Mouse (Mus musculus): ENCODE results near the gene Spen. TPM values are rescaled to one million over a fixed set of nuclear protein-coding genes. Genes with fewer than 3 reads are reported as not detected.

Spen gene
- polyA plus RNA-seq, 1 experiment from 2014 or later, result 16.7 TPM

GRCm38 (mm10) chr4:141466844-141467580, 71.4 kb downstream of the Spen start:
- Histone ChIP-seq H3K4me1 (no peaks in the 10 kb centered on the region), H3K36me3 (ENCODE audit: poor library complexity, severe bottlenecking) (peaks cover 99% of the 10 kb centered on the region), H3K9ac (no peak overlapping the region), H3K27me3 (no peaks in the 10 kb centered on the region), H3K9me3 (replicated peaks) (no peaks in the 10 kb centered on the region; the same call in 1 of the 2 replicates), H3K4me3 (no peak overlapping the region), H3K4me2 (no peak overlapping the region), H3K27ac (no peak overlapping the region)
- 85% methylated on average over 15 of the region's 15 CpGs for WGBS
- no peak for ATAC-seq

- Histone ChIP-seq H3K9me3 (replicated peaks) (no peaks in the 10 kb centered on the region; the same call in 1 of the 2 replicates), H3K4me3 (no peak overlapping the region), H3K9ac (no peak overlapping the region), H3K27me3 (no peaks in the 10 kb centered on the region), H3K4me2 (no peak overlapping the region), H3K4me1 (peaks cover 2% of the 10 kb centered on the region; the same call in 1 of the 2 replicates), H3K36me3 (ENCODE audit: poor library complexity, severe bottlenecking) (peaks cover 99% of the 10 kb centered on the region), H3K27ac (no peak overlapping the region)
- 93% methylated on average over 16 of the region's 16 CpGs for WGBS
- no peak for ATAC-seq
Measured at GRCm38 (mm10) chr4:141466289-141466795, 72.1 kb downstream of the Spen start.

DNA sequence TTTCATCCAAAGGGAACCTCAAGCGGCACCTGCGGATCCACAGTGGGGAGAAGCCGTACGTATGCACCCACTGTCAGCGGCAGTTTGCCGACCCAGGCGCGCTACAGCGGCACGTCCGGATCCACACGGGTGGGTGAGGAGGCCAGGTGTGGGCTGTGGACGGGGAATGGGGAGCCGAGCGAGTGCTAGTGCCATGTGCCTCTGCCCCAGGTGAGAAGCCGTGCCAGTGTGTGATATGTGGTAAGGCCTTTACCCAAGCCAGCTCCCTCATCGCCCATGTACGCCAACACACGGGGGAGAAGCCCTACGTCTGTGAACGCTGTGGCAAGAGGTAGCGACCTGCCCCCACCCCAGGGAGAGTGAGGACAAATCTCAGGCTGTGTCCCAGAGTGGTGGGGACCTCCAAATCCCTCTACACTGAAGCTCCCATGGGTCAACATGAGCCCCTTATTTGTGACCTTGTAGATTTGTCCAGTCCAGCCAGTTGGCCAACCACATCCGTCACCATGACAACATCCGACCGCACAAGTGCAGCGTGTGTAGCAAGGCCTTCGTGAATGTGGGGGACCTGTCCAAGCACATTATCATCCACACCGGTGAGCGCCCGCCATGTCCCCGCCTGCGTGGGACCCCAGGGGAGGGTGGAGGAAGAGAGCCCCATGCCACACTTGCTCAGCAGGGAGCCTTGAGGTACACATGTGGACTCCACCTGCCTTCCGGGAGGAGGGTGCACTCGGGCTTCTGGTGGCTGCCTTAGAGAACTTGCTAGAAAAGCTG, 72.7 kb downstream of the Spen start:
- Histone ChIP-seq H3K4me3 (no peak overlapping the region), H3K36me3 (ENCODE audit: poor library complexity, severe bottlenecking) (peaks cover 94% of the 10 kb centered on the region), H3K4me1 (peaks cover 8% of the 10 kb centered on the region), H3K27ac (no peak overlapping the region), H3K4me2 (no peak overlapping the region), H3K27me3 (no peaks in the 10 kb centered on the region), H3K9ac (no peak overlapping the region), H3K9me3 (replicated peaks) (no peaks in the 10 kb centered on the region)
- 91% methylated on average over 34 of the region's 34 CpGs for whole genome bisulfite sequencing
- no peak for ATAC-seq

GRCm38 (mm10) chr4:141464722-141465121, 73.7 kb downstream of the Spen start:
- Histone ChIP-seq H3K27ac (no peak overlapping the region), H3K9me3 (replicated peaks) (no peaks in the 10 kb centered on the region), H3K27me3 (no peaks in the 10 kb centered on the region), H3K4me3 (no peak overlapping the region), H3K4me2 (no peak overlapping the region), H3K4me1 (peaks cover 13% of the 10 kb centered on the region), H3K36me3 (ENCODE audit: poor library complexity, severe bottlenecking) (peaks cover 93% of the 10 kb centered on the region), H3K9ac (no peak overlapping the region)
- WGBS, result 79% methylated on average over 16 of the region's 16 CpGs
- no peak for ATAC-seq

DNA sequence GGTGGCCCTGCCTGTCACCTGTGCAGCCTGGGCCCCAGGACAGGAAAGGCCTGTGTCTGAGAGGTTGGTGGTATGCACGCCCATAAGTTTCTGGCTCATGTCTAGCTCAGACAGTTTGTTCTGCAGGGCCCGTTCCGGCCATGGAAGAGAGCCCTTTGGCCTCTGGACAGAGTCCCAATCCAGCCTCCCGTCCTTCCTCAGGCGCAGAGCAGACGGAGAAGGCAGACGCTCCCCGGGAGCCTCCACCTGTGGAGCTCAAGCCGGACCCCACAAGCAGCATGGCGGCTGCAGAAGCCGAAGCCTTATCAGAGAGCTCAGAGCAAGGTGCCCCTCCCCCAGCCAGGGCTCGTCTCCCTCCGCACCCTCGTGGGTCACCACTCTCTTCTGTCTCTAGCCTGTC, 74.9 kb downstream of the Spen start:
- ATAC-seq, result no peak
- Histone ChIP-seq H3K4me2 (no peak overlapping the region), H3K9me3 (replicated peaks) (no peaks in the 10 kb centered on the region), H3K36me3 (ENCODE audit: poor library complexity, severe bottlenecking) (peaks cover 84% of the 10 kb centered on the region), H3K27ac (no peak overlapping the region), H3K4me3 (no peak overlapping the region), H3K4me1 (peaks cover 21% of the 10 kb centered on the region), H3K27me3 (no peaks in the 10 kb centered on the region), H3K9ac (no peak overlapping the region)
- 89% methylated on average over 14 of the region's 14 CpGs for whole genome bisulfite sequencing

DNA sequence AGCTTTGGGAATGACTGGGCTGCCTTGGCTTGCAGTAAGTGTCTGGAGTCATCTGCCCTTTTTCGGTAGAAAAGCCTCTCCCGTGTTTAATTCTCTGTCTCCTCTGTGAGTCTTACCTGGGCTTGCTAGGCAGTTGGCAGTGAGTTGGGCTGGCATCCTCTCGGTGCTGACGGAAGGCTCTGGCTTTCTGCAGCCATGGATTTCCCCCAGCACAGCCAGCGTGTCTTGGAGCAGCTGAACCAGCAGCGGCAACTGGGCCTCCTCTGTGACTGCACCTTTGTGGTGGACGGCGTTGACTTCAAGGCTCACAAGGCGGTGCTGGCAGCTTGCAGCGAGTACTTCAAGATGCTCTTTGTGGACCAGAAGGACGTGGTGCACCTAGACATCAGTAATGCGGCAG, 76.8 kb downstream of the Spen start:
- Histone ChIP-seq H3K27me3 (no peaks in the 10 kb centered on the region), H3K36me3 (ENCODE audit: poor library complexity, severe bottlenecking) (peaks cover 68% of the 10 kb centered on the region), H3K9ac (no peak overlapping the region), H3K4me2 (no peak overlapping the region), H3K4me1 (peaks cover 32% of the 10 kb centered on the region), H3K27ac (no peak overlapping the region), H3K4me3 (no peak overlapping the region), H3K9me3 (replicated peaks) (no peaks in the 10 kb centered on the region)
- no peak for ATAC-seq
- 82% methylated on average over 12 of the region's 12 CpGs for WGBS

GRCm38 (mm10) chr4:141461088-141461487, 77.3 kb downstream of the Spen start:
- 0 out of 2 replicates have a peak, but pooled peaks have one; percentile 16 for ATAC-seq

DNA sequence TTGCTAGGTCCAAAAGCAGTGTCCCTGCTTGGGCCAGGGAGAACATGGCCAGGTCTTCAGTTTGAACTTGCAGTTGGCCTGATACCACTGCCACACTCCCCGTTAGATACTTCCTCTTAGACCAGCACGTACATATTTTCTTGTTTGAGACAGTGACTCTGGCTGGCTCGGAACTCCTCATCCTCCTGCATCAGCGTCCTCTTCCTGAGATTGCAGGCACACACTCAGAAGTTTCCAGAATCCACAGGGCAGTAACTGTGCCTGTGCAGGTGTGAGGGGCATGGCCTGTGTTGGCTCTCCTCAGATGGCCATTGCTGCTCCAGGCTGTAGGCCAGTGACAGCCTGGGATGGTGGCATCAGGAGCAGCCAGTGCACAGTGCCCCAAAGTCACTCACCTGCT, 77.9 kb downstream of the Spen start:
- Histone ChIP-seq H3K27me3 (no peaks in the 10 kb centered on the region), H3K9me3 (replicated peaks) (no peaks in the 10 kb centered on the region), H3K27ac (0 out of 2 replicates have a peak overlapping the region, but pooled peaks have one; percentile 44), H3K9ac (no peak overlapping the region), H3K36me3 (ENCODE audit: poor library complexity, severe bottlenecking) (peaks cover 61% of the 10 kb centered on the region), H3K4me1 (peaks cover 32% of the 10 kb centered on the region), H3K4me3 (no peak overlapping the region), H3K4me2 (no peak overlapping the region)
- no peak for ATAC-seq
- 92% methylated on average over 4 of the region's 4 CpGs for WGBS

More at GRCm38 (mm10) chr4:141461088-141461487, 77.3 kb downstream of the Spen start:
- peak overlapping the region; percentile 44; the same call in 1 of the 2 replicates for H3K27ac ChIP-seq
- H3K4me1 ChIP-seq, result peaks cover 32% of the 10 kb centered on the region
- no peak overlapping the region for H3K9ac ChIP-seq
- WGBS, result 38% methylated on average over 12 of the region's 12 CpGs
- H3K36me3 ChIP-seq (ENCODE audit: poor library complexity, severe bottlenecking), result peaks cover 67% of the 10 kb centered on the region
- no peak overlapping the region for H3K4me3 ChIP-seq
- no peak overlapping the region for H3K4me2 ChIP-seq
- H3K27me3 ChIP-seq, result no peaks in the 10 kb centered on the region
- H3K9me3 ChIP-seq (replicated peaks), result no peaks in the 10 kb centered on the region

- Histone ChIP-seq H3K36me3 (ENCODE audit: poor library complexity, severe bottlenecking) (peaks cover 58% of the 10 kb centered on the region), H3K4me1 (peaks cover 32% of the 10 kb centered on the region), H3K9me3 (replicated peaks) (no peaks in the 10 kb centered on the region), H3K9ac (no peak overlapping the region), H3K4me2 (no peak overlapping the region), H3K4me3 (no peak overlapping the region), H3K27ac (no peak overlapping the region), H3K27me3 (no peaks in the 10 kb centered on the region)
- WGBS, result 86% methylated on average over 9 of the region's 9 CpGs
- ATAC-seq, result no peak
Measured at GRCm38 (mm10) chr4:141459766-141460165, 78.6 kb downstream of the Spen start.

- Histone ChIP-seq H3K9ac (no peak overlapping the region), H3K36me3 (ENCODE audit: poor library complexity, severe bottlenecking) (peaks cover 56% of the 10 kb centered on the region), H3K4me1 (peaks cover 32% of the 10 kb centered on the region), H3K27me3 (no peaks in the 10 kb centered on the region), H3K4me2 (no peak overlapping the region), H3K27ac (peak overlapping the region; percentile 38; the same call in 1 of the 2 replicates), H3K4me3 (no peak overlapping the region), H3K9me3 (replicated peaks) (no peaks in the 10 kb centered on the region)
- WGBS, result 63% methylated on average over 3 of the region's 3 CpGs
- ATAC-seq, result 0 out of 2 replicates have a peak, but pooled peaks have one; percentile 4
Measured at GRCm38 (mm10) chr4:141458888-141459287, 79.5 kb downstream of the Spen start.

GRCm38 (mm10) chr4:141458236-141458635, 80.2 kb downstream of the Spen start:
- H3K9me3 ChIP-seq (replicated peaks), result no peaks in the 10 kb centered on the region
- peaks cover 56% of the 10 kb centered on the region for H3K36me3 ChIP-seq (ENCODE audit: poor library complexity, severe bottlenecking)
- peak overlapping the region; percentile 38; the same call in 1 of the 2 replicates for H3K27ac ChIP-seq
- WGBS, result 10% methylated on average over 7 of the region's 7 CpGs
- no peak overlapping the region for H3K4me3 ChIP-seq
- peak overlapping the region; percentile 5; the same call in 1 of the 2 replicates for H3K9ac ChIP-seq
- H3K4me1 ChIP-seq, result peaks cover 32% of the 10 kb centered on the region
- no peaks in the 10 kb centered on the region for H3K27me3 ChIP-seq
- H3K4me2 ChIP-seq, result no peak overlapping the region
- peak; percentile 27; the same call in 1 of the 2 replicates for ATAC-seq
